Mouse (Mus musculus) R1 (cell line): ENCODE data around the gene Osbpl7.

ENCODE experiments used
- DNase-seq: peaks from one replicate; pipeline ENCODE4 v3.0.0-alpha.2; 2018; ENCODE audit warnings: low read depth, low spot score

Osbpl7 gene

DNA sequence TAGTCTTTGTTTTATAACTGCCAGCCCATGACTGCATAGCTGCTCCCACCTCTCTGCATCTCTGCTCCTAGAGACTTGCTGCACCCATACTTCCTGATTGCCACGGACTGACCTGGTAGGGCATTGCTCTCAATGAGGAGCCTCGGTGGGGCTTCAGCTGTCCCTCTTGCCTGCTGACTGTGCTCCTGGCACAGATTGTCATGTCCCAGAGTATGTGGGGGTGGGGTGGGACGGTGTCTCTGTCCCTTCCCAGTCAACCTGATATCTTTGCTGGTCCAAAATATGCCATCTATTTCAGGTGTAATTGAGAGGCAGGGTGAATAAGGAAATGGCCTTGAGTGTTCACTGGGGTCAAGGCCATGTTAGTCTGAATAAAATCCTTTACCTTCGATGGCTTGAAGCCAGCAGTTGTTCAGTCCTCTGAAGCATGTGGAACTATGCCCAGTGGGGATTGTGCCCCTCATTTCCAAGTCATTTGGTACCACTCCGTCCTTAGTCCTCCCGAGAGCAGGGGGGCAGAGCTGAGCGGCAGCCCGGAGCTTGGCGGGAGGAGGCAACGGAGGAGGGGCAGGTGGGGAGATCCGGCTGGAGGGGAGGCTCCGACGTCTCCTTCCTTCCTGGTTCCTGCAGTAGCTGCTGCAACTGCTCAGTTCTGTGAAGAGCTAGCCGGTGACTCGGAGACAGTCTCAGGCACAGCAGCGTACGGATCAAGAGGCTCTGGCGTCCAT, at the start of gene Osbpl7:
Gene Osbpl7 (plus strand): TSS at position 413 of the 728 bp plus-strand sequence.
- peak; percentile 41 for DNase-seq

DNA sequence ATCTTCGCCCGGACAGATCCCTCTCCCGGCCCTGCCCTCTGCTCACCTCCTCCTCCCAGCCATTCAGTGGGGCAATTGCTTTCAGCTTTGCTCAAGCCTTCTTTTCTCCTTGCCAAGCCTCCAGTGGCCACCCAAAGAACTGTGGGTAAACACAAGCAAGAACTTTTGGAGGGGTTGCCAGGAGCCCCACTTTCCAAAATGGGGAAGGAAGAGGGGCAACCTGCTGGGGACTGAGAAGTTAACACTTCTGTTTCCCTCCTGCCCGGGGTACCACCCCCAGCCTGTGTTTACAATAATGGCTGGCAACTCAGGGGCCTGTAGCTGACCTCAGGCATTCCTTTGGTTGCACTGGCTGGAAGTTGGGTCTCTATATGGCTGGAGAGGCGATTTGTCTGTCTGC, 47.3 kb upstream of the Osbpl7 start:
- DNase-seq, result peak; percentile 26

DNA sequence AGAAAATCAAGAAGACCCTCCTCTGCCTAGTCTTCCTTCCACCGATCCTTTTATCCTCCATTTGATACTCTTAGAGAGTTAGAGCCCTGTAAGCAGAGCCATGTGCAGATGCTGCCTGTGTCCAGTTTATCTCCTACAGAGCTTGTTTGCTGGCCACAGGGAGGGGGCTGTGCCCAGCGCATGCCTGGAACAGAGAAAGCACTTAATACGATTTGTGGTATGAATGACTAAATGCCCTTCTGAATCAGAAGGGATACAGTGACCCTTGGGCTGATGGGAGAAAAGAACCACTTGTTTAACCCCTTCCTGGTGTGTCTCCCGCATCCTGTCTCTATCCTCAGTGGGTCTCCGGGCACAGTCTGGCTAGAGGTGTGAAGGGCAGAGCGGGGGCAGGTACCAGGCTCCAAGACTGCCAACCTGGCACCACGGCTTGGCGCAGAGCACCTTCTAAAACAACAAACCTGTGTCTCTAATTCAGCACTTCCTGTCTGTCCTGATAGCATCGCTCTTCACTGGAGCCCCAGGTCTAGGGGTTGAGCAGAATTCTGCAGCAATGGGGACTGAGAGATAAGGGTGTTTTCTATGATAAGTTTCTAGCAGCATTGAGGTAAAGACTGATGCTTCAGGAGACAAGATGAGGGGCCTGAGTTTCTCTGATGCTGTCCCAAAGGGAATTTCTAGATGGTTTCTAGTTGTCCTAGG, 43.2 kb upstream of the Osbpl7 start:
- no peak for DNase-seq

DNA sequence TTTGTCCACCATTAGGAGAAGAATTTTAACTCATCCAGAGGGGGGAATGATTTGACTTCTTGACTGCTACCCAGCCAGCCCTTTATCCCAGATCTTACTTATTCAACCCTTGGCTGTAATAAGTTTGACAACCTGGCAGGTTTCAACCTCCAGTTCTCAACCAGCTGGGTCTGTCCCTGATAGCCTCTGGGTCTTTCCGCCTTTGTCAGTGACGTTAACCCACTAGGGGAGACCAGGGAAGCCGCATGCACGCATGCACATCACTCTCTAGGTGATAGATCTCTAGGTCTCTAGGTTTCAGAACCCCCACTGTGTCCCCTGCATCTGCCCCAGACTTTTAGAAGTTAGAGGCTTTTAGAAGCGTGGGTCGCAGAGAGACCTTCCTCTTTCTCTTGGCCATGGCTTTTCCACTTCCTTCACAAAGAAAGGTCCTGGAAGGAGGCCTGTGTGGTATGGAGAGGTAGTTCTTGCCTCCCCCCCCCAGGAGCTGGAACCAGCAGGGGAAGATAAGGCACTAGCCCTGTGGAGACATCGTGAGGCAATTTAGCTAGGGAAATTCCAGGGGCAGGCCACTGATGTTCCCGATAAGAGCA, 41.1 kb upstream of the Osbpl7 start:
- DNase-seq, result no peak

DNA sequence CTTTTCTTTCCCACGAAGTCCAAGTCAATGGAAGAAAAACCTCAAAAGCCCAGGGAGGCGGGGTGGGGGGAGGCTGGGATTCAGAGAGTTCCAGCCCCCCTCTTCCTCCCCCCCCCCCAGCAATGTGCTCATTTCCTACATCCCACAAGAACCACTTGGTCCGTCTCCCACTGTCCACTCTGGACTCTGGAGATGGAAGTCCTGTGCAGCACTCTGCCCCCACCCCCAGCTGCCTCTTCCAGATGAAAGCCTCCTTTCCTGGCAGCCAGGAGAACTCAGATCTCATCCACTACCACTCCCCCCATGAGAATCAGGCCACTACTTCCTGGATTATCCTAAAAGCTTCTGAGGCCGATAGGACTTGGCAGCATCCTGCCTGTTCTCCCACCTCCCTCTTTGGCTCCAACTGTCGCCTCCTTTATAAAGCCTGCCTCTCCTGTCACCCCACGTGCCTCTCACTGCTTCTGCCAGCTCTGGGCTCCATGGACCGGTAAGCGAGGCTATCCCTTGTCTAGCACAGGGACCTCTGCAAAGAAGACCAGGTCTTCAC, 37.2 kb upstream of the Osbpl7 start, which contains the start of gene Sp6:
Gene Sp6 (plus strand): TSS at position 274 of the 550 bp plus-strand sequence.
- DNase-seq, result no peak

DNA sequence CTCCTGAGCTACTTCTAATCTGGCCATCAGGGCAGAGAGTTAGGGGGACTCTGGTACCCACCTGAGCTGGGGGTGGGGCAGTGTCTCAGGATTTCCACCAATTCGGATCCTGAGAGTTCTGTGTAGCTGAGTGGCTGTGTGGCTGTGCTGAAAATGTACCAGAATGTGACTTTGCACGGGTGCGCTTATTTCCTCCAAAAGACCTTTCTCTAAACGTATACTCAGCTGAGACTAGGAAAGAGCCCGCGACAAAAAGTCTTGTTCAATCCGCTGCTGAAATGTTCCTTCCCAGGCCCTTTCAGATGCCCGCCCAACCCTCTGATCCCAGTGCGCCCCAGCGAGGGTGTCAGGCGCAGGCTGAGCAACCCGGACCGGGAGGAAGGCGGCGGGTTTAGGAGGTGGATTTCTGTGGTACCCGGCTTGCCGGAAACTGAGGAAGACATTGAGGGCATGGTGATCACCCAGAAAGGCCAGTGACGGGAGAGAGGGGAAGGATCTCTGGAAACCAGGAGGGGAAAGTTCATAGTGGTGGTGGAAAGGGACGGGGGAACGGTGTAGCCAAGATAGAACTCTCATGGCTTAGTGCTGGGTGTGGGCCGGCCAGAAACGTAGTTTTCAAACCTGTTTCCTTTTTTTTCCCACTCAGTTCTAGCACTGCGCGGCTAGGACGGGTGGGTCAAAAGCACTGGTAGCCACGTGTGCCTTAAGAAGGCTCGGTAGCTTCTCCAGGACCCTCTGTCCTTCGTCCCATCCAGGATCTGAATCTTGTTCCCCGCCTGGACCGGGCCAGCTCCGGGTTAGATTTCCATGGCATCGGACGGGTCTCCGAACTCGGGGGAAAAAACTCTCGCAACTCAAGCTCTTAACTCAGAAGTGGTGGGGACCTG, 32.5 kb upstream of the Osbpl7 start:
- DNase-seq, result peak; percentile 46

DNA sequence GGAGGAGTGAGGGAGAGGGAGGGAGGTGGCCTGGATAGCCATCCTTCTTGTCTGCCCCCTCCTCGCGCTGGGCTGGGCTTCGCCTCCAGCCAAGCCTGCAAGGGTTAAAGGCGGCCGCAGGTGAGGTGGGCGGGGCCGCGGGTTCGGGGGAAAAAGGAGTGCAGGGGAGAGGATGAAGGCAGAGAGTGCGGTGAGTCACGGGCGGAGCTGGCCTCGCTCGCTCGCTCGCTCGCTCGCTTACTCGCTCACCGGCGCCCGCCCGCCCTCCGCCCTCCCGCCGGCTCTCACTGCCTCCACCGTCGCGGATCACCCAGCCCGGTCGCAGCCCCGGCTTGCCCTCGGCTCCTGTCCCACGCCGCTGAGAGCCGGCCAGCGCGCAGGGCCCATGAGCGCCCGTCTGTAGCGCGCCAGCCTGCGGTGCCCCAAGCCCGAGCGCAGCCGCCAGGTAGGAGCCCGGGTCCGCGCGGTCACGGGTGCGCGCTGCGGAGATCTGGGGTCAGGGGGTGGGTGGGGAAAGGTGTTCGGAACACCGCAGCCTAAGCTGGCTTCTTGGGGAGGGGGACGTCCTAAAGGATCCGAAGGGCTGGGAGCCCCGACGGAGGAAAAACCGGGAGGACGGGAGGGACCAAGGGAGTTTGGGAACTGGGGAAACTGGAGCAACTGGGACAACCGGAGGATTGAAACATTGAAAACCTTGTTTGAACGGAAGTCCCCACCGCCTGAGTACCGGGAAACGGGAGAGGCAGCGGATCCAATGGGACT, 31.7 kb upstream of the Osbpl7 start:
- DNase-seq, result peak; percentile 79

DNA sequence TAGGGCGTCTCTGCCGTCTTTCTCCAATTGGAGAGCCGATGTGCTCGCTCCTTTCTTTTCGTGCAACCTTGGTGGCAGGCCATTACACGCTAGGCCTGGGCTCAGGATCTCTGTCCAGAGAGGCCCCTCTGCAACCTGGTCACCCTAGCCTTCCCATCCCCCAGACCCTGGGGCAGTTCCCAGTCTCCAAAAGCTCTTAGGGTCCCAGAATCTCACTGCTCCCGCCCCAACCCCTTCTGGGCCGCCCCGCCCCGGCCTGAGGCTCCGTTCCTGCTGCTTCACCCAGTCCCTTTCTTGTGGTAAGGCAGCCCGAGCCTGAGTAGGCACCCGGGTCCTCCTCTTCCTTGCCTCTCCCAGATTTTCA, 31.1 kb upstream of the Osbpl7 start:
- no peak for DNase-seq

DNA sequence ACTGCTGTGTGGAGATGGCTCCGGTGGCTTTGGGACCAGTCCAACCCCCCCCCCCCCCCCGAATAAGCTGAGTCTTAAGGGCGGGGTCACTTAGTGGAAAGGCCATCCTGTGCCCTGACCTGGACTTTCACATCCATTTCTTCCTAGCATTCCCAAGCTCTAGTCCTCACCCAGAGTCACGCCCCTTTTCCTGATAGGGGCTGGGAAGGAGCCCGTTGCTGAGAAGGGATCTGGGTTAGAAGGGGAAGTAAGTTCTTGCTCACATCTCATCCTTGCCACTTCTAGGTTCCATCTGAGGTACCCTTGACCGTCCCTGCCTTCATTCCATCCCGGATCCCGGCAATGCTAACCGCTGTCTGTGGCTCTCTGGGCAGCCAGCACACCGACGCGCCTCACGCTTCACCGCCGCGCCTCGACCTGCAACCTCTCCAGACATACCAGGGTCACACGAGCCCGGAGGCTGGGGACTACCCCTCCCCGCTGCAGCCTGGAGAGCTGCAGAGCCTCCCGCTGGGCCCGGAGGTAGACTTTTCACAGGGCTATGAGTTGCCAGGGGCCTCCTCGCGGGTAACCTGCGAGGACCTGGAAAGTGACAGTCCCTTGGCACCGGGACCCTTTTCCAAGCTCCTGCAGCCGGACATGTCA, 29.2 kb upstream of the Osbpl7 start:
- DNase-seq, result peak; percentile 66

DNA sequence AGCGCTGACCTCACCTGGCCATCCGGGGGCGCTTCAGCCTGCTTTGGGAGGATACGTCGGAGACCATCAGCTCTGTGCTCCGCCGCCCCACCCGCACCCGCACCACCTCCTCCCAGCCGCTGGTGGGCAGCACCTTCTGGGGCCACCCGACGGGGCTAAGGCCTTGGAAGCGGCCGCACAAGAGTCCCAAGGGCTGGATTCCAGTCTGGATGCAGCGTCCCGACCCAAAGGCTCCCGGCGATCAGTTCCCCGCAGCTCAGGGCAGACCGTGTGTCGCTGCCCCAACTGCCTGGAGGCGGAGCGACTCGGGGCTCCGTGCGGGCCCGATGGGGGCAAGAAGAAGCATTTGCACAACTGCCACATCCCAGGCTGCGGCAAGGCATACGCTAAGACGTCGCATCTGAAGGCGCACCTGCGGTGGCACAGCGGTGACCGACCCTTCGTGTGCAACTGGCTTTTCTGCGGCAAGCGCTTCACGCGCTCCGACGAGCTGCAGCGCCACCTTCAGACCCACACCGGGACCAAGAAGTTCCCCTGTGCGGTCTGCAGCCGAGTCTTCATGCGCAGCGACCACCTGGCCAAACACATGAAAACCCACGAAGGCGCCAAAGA, 28.4 kb upstream of the Osbpl7 start:
- DNase-seq, result peak; percentile 93

DNA sequence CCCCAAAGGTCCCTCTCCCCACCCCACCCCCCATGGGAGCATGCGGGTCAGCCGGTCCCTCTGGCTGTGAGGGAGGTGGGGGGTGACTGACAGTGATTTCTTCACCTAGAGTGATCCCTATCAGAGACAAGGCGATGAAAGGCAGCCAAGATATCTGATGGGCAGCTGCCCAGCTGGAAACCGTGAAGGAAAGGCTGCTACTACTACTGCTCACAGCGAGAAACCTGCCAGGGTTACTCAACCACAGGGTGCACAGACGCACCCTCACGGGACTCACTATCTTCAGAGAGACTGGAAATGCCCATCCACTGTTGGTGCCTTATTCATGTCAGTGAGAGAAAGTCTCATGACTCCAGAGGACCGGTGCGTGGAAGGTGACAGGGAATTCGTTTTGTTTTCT, 25.5 kb upstream of the Osbpl7 start:
- DNase-seq, result no peak

DNA sequence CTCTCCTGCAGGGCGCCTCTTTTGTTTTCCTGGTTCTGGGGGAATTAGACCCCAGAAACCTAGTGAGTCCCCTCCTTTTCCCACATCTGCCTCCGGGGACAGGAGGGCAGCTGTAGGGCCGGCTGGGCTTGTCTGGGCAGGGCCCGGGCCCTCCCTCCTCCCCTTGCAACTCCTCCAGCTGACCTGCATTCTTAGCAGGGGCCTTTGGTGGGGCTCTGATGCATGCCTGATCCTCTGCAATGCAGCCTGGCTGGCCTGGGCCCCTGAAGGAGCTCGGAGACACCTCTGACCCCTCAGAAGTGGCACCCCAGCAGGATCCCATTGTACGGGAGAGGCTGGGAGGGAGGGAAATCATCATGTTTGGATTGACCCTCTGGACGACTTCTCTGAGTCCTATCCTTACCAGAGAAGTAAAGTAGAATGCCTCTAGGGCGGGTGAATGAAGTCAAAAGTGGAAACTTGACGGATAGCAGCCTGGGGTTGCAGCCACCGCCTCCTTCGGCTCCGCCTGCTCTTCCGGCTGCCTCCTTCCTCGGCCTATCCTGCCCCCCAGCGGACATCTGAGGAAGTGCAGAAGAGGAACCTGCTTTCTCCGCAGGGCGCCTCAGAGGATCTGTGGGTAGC, 24.6 kb upstream of the Osbpl7 start:
- DNase-seq, result peak; percentile 94

DNA sequence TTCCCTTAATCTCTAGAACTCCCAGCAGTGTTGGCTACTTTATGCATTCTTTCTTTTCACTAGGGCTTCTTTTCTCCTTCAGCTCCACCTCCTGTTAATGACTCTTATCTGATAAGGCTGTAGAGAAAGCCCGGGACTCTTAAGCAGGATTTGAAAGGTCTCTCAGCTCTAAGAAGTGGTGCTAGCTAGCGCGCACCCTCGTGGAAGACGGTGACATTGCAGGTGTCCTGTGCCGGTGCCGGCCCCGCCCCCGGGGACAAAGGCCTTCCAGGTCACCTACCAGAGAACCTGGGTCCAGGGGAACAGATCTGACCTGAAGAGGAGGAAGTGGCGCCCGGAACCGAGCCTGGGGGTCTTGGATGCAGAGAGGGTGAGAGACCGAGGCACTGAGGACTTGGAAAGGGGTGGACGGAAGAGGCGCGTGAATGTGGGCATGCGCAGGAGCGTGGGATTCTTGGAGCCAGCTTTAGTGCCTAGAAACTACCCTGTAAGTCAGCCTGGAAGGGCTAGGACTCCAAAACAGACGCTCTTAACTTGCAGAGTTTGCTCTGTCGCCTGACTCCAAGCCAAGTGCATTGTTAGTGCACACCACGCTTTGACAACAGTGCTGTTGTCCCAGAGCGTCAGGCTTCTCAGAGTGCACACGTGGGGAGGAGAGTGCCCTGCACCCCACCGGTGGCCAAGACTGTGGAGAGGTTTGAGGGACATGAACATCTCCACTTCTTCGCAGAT, 20.6 kb upstream of the Osbpl7 start, which contains the start of gene Scrn2:
Gene Scrn2 (plus strand): TSS at position 253 of the 732 bp plus-strand sequence.
- DNase-seq, result peak; percentile 92

DNA sequence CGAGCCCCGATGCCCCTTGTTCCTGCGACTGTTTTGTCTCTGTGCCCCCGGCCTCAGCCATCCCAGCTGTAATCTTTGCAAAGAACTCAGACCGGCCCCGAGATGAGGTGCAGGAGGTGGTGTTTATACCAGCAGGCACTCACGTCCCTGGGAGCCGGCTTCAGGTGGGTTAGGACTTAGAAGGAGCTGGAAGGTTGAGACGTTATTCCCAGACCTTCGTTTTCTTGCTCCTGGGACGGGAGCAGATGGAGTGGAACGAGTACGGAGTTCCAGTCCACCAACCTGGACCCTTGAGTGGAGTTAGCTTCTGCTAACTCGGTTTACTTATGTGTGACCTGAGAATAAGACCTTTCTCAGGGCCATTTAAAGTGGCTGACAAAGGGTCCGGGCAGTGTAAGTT, 20.0 kb upstream of the Osbpl7 start:
- no peak for DNase-seq

DNA sequence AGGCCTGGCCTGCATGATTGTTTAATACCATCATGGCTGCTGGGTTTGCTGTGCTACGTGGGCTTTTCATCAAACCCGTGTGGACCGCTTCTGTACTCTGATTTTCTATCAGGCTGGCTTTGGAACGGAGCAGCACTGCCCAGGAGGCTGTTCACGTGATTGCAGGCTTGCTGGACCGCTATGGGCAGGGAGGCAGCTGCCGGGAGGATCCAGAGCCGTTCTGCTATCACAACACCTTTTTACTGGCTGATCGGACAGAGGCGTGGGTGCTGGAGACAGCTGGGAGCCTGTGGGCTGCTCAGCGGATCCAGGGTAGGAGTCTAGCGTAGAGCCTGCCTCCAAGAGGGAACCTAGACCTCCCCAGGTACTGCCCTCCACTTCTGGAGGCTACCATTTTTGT, 18.5 kb upstream of the Osbpl7 start:
- no peak for DNase-seq

DNA sequence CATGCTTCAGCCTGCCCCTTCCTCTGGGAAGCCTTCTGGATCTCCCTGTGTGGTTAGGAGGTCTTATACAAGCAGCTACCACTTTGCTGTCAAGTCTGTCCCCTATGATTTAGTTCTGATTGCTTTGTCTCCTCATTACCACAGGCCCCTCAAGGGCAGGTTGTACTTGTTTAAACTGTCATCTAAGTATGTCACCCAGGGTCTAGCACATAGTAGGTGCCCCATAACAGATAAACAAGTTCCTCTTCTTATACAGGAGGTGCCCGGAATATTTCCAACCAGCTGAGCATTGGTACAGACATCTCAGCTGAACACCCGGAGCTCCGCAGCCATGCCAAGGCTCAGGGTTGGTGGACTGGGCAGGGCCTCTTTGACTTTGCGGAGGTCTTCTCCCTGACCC, 17.9 kb upstream of the Osbpl7 start:
- no peak for DNase-seq

DNA sequence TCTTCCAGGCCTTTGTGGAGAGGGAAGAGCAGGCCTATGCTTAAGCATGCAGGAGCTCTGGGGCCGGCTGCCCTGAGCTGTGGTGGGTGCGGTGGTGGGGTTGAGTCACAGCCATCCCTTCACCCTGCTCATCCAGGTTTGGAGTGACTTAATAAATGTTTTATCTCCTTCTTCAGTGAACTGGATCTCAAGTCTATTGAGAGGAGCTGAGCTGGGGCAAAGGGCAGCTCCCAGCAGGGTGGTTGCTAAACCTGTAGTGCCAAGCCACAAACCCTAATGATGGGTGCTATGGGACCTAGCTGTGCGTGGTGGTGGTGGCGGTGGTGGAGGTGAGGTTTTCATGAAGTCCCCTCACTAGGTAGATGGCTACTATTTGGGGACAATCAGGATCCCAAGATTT, 16.6 kb upstream of the Osbpl7 start:
- DNase-seq, result no peak

DNA sequence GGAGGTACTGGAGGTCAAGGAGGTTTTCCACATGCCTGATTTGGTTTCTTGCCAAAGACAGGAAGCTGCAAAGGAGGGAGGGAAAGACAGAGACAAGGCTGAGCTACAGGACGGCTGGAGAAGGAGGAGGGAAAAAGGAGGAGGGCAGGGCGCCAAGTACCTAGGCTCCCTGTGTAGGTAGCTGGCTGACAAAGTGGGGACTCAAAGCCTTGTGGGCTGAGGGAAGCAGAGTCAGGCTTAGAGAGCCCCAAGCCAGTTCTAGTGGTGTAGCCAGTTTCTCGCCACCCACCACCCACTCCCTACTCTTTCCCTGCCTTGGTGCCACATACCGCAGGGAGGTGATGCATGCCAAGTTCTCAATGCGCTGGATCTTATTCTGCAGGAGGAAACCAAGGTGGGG, 14.3 kb upstream of the Osbpl7 start:
- DNase-seq, result no peak

DNA sequence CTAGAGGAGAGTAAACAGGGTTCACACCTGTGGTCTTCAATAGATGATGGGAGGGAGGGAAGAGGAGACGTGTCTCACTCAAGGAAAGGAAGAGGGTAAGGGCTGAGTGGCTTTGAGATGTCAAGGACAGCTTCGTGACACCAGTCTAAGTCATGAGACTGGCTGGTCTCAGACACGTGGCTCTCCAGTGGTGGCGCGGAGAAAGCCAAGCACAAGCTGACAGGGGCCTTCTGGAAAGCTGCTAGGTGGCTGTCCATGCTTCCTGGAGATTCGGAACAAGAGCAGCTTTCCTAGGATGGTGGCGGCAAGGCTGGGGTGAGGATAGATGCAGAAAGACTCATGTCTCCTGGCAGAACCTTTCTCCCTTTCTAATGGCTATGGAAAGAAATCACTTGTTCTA, 11.5 kb upstream of the Osbpl7 start:
- no peak for DNase-seq
